Mouse (Mus musculus): ENCODE results near the gene Gpr173. TPM values are rescaled to one million over a fixed set of nuclear protein-coding genes. Genes with fewer than 3 reads are reported as not detected.
A peak's percentile ranks its signal among the peaks of the same experiment; 100 is the strongest.

Gene Gpr173
- total and polyA plus RNA-seq, 2 experiments, result 0.23 TPM; not detected in 1

DNA sequence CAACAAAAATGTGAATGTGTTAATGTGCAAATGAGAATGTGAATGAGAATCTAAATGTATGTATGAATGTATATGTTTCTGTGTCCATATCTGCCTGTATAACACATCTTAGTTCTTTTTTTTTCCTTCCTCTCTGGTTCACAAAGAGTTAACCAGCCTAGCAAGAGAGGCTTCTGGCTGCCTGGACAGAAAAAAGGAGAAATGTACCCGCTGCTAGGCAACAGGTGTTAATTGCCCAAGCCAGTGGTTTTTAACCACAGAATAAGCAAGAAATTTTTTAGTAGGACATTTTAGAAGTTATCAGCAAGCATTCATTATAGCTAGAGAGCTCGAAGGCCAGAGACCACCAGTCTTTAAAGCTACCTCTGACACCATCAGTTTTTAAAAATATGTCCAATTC is 45.7 kb downstream of the Gpr173 start:
- no peak overlapping the region for H3K4me3 ChIP-seq (ENCODE audit: insufficient read depth, low read depth, low read length)
- H3K4me1 ChIP-seq (ENCODE audit: control insufficient read depth, insufficient read depth, low read length), result no peaks in the 10 kb centered on the region
- WGBS, result 61% methylated on average over 2 of the region's 2 CpGs
- H3K9ac ChIP-seq (ENCODE audit: low read depth, low read length), result no peak overlapping the region
- no peaks in the 10 kb centered on the region for H3K27me3 ChIP-seq (ENCODE audit: control insufficient read depth, insufficient read depth, low read length)
- no peak for DNase-seq (ENCODE audit: extremely low read depth, low read depth, low spot score)
- no peak overlapping the region for H3K27ac ChIP-seq (replicated peaks; ENCODE audit: insufficient read depth, low read depth, low read length)
- H3K36me3 ChIP-seq (ENCODE audit: control insufficient read depth, insufficient read depth, low read length), result no peaks in the 10 kb centered on the region
- TF ChIP-seq POLR2A (IDR thresholded peaks at IDR 0.05; ENCODE audit: extremely low read depth, insufficient read depth, low read length) (no peak), CTCF (IDR thresholded peaks at IDR 0.05; ENCODE audit: low read depth, low read length) (no peak)
- H3K79me2 ChIP-seq (ENCODE audit: control insufficient read depth, insufficient read depth, low read length), result no peaks in the 10 kb centered on the region

DNA sequence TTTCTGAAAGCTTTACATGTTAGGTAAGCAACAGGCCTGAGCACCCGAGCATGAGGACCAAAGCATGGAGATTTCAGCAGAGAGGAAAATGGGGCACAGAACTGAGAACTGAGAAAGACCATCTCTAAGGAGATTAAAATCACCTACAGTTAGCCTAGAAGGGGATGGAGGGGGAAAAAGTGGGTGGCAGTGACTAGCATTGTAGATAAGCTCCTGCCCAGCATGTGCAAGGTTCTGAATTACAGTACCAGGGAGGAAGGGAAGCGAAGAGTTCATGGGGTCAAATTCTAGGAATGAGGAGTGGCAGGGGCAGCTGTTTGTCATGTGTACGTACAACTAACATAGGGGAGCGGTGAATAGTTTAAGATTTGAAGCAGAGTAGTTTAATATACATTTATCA is 48.0 kb downstream of the Gpr173 start:
- Histone ChIP-seq H3K79me2 (ENCODE audit: control insufficient read depth, insufficient read depth, low read length) (no peaks in the 10 kb centered on the region), H3K9ac (ENCODE audit: low read depth, low read length) (no peak overlapping the region), H3K4me3 (ENCODE audit: insufficient read depth, low read depth, low read length) (no peak overlapping the region), H3K36me3 (ENCODE audit: control insufficient read depth, insufficient read depth, low read length) (no peaks in the 10 kb centered on the region), H3K27ac (replicated peaks; ENCODE audit: insufficient read depth, low read depth, low read length) (no peak overlapping the region), H3K27me3 (ENCODE audit: control insufficient read depth, insufficient read depth, low read length) (no peaks in the 10 kb centered on the region), H3K4me1 (ENCODE audit: control insufficient read depth, insufficient read depth, low read length) (no peaks in the 10 kb centered on the region)
- 90% methylated on average over 4 of the region's 4 CpGs for WGBS
- no peak for TF ChIP-seq POLR2A (IDR thresholded peaks at IDR 0.05; ENCODE audit: extremely low read depth, insufficient read depth, low read length)
- TF ChIP-seq CTCF (IDR thresholded peaks at IDR 0.05; ENCODE audit: low read depth, low read length), result no peak
- no peak for DNase-seq (ENCODE audit: extremely low read depth, low read depth, low spot score)

- H3K4me3 ChIP-seq (ENCODE audit: insufficient read depth, low read depth, low read length), result no peak overlapping the region
- H3K4me1 ChIP-seq (ENCODE audit: control insufficient read depth, insufficient read depth, low read length), result no peaks in the 10 kb centered on the region
- no peaks in the 10 kb centered on the region for H3K79me2 ChIP-seq (ENCODE audit: control insufficient read depth, insufficient read depth, low read length)
- 60% methylated on average over 2 of the region's 2 CpGs for WGBS
- no peak overlapping the region for H3K27ac ChIP-seq (replicated peaks; ENCODE audit: insufficient read depth, low read depth, low read length)
- TF ChIP-seq POLR2A (IDR thresholded peaks at IDR 0.05; ENCODE audit: extremely low read depth, insufficient read depth, low read length) (no peak), CTCF (IDR thresholded peaks at IDR 0.05; ENCODE audit: low read depth, low read length) (peak; percentile 7; the same call in 1 of the 2 replicates)
- DNase-seq (ENCODE audit: extremely low read depth, low read depth, low spot score), result peak; percentile 7
- no peaks in the 10 kb centered on the region for H3K36me3 ChIP-seq (ENCODE audit: control insufficient read depth, insufficient read depth, low read length)
- H3K27me3 ChIP-seq (ENCODE audit: control insufficient read depth, insufficient read depth, low read length), result no peaks in the 10 kb centered on the region
- no peak overlapping the region for H3K9ac ChIP-seq (ENCODE audit: low read depth, low read length)
Measured at GRCm38 (mm10) chrX:152307942-152308341, 60.6 kb downstream of the Gpr173 start.

GRCm38 (mm10) chrX:152307371-152307770 is 61.1 kb downstream of the Gpr173 start:
- no peak for DNase-seq (ENCODE audit: extremely low read depth, low read depth, low spot score)
- TF ChIP-seq CTCF (IDR thresholded peaks at IDR 0.05; ENCODE audit: low read depth, low read length) (no peak), POLR2A (IDR thresholded peaks at IDR 0.05; ENCODE audit: extremely low read depth, insufficient read depth, low read length) (no peak)
- H3K36me3 ChIP-seq (ENCODE audit: control insufficient read depth, insufficient read depth, low read length), result no peaks in the 10 kb centered on the region
- no peak overlapping the region for H3K9ac ChIP-seq (ENCODE audit: low read depth, low read length)
- H3K79me2 ChIP-seq (ENCODE audit: control insufficient read depth, insufficient read depth, low read length), result no peaks in the 10 kb centered on the region
- H3K27me3 ChIP-seq (ENCODE audit: control insufficient read depth, insufficient read depth, low read length), result no peaks in the 10 kb centered on the region
- no peak overlapping the region for H3K4me3 ChIP-seq (ENCODE audit: insufficient read depth, low read depth, low read length)
- no peak overlapping the region for H3K27ac ChIP-seq (replicated peaks; ENCODE audit: insufficient read depth, low read depth, low read length)
- H3K4me1 ChIP-seq (ENCODE audit: control insufficient read depth, insufficient read depth, low read length), result no peaks in the 10 kb centered on the region

DNA sequence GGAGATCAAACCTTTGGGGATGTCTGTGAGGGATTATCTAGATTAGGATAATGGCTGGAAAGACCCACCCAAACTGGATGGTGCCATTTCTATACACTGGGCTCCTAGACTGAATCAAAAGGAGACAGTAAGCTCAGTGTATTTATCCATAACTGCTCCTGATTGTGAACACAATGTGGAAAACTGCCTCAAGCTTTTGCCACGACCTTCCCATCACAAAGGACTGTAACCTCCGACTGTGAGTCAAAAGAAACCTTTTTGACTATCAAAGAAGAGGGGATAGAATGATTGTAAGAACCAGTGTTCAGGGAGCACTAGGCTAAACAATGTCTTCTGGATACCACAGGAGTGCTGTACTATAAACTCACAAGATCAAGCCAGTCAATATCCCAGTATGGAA is 62.3 kb downstream of the Gpr173 start:
- no peak for DNase-seq (ENCODE audit: extremely low read depth, low read depth, low spot score)
- H3K9ac ChIP-seq (ENCODE audit: low read depth, low read length), result no peak overlapping the region
- no peaks in the 10 kb centered on the region for H3K79me2 ChIP-seq (ENCODE audit: control insufficient read depth, insufficient read depth, low read length)
- no peak for TF ChIP-seq CTCF (IDR thresholded peaks at IDR 0.05; ENCODE audit: low read depth, low read length)
- TF ChIP-seq POLR2A (IDR thresholded peaks at IDR 0.05; ENCODE audit: extremely low read depth, insufficient read depth, low read length), result no peak
- H3K27ac ChIP-seq (replicated peaks; ENCODE audit: insufficient read depth, low read depth, low read length), result no peak overlapping the region
- H3K4me1 ChIP-seq (ENCODE audit: control insufficient read depth, insufficient read depth, low read length), result no peaks in the 10 kb centered on the region
- WGBS, result 97% methylated on average over 2 of the region's 2 CpGs
- H3K4me3 ChIP-seq (ENCODE audit: insufficient read depth, low read depth, low read length), result no peak overlapping the region
- no peaks in the 10 kb centered on the region for H3K36me3 ChIP-seq (ENCODE audit: control insufficient read depth, insufficient read depth, low read length)
- no peaks in the 10 kb centered on the region for H3K27me3 ChIP-seq (ENCODE audit: control insufficient read depth, insufficient read depth, low read length)

Other genes with a start within 250 kb of the Gpr173 start
- gene Iqsec2, start 224.4 kb downstream of the Gpr173 start, total RNA-seq (2014; rRNA removed), result 4.1 and 4.8 TPM in 2 replicates
- 9.5 and 11.5 TPM in 2 replicates for gene Iqsec2, start 224.4 kb downstream of the Gpr173 start, polyA plus RNA-seq (2012; rRNA removed)
- gene Kdm5c, start 135.7 kb downstream of the Gpr173 start, total RNA-seq (2014; rRNA removed), result 22.1 and 25.2 TPM in 2 replicates
- 49.0 and 65.5 TPM in 2 replicates for gene Kdm5c, start 135.7 kb downstream of the Gpr173 start, polyA plus RNA-seq (2012; rRNA removed)
- 0.74 and 1.2 TPM in 2 replicates for gene Kantr, start 41.2 kb downstream of the Gpr173 start, total RNA-seq (2014; rRNA removed)
- 1.7 and 1.8 TPM in 2 replicates for gene Kantr, start 41.2 kb downstream of the Gpr173 start, polyA plus RNA-seq (2012; rRNA removed)
- gene Tspyl2, start 26.3 kb downstream of the Gpr173 start, total RNA-seq (2014; rRNA removed), result 3.0 and 3.5 TPM in 2 replicates
- 4.6 and 9.3 TPM in 2 replicates for gene Tspyl2, start 26.3 kb downstream of the Gpr173 start, polyA plus RNA-seq (2012; rRNA removed)
- gene Cldn34a, start 194.6 kb upstream of the Gpr173 start, total RNA-seq (2014; rRNA removed), result not detected in 2 replicates
- not detected in 2 replicates for gene Cldn34a, start 194.6 kb upstream of the Gpr173 start, polyA plus RNA-seq (2012; rRNA removed)

Data from liver, adult 2 months (tissue).